Mouse (Mus musculus) splenic B cell, adult 2 months (primary cell): ENCODE measurements around the gene Stab2.

ENCODE experiments used
- DNase-seq: peaks from one replicate; pipeline ENCODE4 v3.0.0-alpha.2; 2011; ENCODE audit warnings: low read depth, low spot score
- H3K27me3 ChIP-seq: 2 replicates; pipeline ENCODE4 v1.6.1; 2012; ENCODE audit warnings: mild to moderate bottlenecking, low read length, moderate library complexity, mixed read lengths; ENCODE audit not compliant: control insufficient read depth, poor library complexity, insufficient read depth, severe bottlenecking
- H3K36me3 ChIP-seq: 2 replicates; pipeline ENCODE4 v1.6.1; 2012; ENCODE audit warnings: mild to moderate bottlenecking, low read length, moderate library complexity, mixed read lengths; ENCODE audit not compliant: control insufficient read depth, poor library complexity, insufficient read depth, severe bottlenecking

Gene Stab2

GRCm38 (mm10) chr10:86891066-86891465 lies 116.8 kb downstream of the Stab2 start:
- DNase-seq: no peak
- H3K36me3 ChIP-seq: no peaks in the 10 kb centered on the region
- no peaks in the 10 kb centered on the region for H3K27me3 ChIP-seq

DNA sequence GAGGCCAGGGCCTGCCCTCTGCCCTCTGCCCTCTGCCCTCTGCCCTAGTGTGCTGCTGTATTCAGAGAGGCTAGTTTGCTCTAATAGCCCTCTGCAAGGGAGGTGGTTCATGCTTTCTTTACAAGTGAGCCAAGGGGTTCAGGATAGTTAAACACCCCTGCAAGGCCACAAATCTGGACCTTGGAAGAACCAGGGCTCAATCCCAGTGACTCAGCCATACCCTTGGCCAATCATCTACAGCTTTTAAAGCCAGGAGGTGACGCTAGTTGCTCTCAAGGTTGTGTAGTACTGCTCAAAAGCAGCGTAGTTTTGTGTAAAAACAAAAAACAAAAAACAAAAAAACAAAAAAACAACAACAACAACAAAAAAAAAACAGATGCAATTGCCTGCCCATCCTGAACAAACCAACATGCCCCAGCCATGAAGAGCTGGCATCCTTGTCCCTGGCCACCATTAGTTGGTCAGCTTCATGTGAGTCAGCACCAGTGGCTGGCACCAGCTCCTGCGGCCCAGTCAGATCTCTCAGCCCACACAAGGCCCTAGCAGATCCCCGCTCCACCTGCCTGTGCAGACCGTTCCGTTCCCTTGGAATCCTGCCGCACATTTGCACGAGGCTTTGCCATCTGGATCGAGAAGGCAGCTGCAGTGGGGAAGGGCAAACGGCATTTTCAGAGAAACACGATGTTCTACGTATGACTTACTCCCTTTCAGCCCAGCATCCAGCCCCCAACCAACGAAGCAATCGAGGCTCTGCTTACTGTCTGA lies 117.5 kb downstream of the Stab2 start:
- Histone ChIP-seq H3K36me3 (no peaks in the 10 kb centered on the region), H3K27me3 (no peaks in the 10 kb centered on the region)
- DNase-seq: no peak

- Histone ChIP-seq H3K27me3 (no peaks in the 10 kb centered on the region), H3K36me3 (no peaks in the 10 kb centered on the region)
- no peak for DNase-seq
Measured at GRCm38 (mm10) chr10:86889440-86889839, 118.4 kb downstream of the Stab2 start.

DNA sequence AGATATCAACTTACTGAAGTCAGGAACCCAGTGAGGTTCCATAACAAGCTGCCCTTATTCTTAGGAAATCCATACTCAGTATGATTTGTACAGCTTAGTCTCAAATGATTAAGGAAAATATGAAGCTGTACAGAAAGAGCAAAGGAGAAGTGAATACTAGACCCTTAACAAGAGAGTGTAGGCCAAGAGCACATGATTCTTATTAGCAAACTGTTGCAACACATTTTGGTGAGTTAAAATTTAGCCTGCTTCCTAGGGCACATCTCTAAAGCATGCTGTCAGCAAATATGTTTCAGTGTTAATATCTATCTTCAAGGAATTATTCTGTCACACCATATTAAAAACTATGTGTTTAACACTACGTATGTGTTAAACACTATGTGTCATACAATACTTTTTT lies 121.4 kb downstream of the Stab2 start:
- no peak for DNase-seq
- H3K36me3 ChIP-seq: no peaks in the 10 kb centered on the region
- H3K27me3 ChIP-seq: no peaks in the 10 kb centered on the region

DNA sequence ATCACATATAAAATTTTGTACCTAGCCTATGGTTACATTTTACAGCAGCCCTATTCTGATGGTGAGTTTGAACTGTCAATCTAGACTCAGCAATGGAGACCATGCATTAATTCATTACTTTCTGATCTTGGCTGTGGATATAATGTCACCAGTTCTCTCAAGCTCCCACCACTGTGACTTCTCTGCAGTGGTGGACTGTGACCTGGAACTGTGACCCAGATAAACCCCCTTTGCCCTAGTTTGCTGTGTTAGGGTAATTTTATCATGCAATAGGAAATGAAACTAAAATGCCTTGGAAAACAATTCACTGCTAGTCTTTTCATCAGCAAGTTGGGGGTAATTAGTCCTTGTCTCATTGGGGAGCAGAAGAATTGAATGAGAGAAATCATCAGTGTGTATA lies 126.4 kb downstream of the Stab2 start:
- H3K27me3 ChIP-seq: no peaks in the 10 kb centered on the region
- H3K36me3 ChIP-seq: no peaks in the 10 kb centered on the region
- DNase-seq: no peak

DNA sequence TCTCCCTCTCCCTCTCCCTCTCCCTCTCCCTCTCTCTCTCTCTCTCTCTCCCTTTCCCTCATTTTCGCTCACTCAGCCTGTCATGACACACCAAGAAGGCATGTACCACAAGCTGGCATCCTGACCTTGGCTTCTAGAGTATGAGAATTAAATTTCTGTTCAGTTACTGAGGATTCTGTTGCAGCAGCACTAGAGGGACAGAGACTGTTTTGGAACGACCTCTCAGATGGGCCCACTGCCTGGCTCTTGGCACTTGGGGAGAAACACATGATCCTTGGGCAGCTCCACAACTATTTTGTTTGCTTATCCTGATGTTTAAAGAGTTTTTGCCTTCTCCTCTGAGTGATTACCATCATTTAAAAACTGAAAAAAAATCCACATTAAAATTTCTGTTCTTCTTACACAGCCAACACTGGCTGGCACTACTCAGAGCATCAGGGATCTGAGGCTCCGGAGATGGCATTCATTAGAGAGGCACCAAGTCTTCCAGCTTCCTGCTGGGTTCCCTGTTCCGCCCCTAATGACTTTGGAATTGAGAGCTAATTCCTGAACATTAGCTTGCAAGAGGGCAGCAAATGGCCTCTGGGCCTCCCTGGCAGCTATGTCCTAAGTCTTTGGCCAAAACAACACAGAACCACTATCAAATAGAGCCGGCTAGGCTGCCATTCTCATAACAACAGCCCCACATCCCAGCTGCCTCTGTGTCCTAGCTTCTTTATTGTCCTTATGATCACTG lies 127.6 kb downstream of the Stab2 start:
- Histone ChIP-seq H3K36me3 (no peaks in the 10 kb centered on the region), H3K27me3 (no peaks in the 10 kb centered on the region)
- DNase-seq: no peak

DNA sequence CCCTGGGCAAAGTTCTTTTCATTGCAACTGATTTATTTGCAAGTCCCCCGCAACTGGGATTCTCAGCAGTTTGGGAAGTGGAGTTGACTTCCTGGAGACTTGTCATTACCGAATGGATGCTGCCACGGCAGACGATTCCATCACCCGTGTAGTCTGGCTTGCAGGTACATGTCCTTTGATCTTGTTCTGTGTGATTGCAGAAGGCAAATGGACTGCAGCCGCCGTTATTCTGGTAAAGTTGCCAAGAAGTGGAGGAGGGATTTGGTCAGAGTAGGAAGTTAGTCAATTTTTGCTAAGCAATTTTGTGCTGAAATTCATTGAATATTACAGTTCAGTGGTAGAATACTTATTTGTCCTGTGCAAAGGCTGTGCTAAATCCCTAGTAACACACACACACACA lies 129.1 kb downstream of the Stab2 start:
- DNase-seq: no peak
- Histone ChIP-seq H3K27me3 (no peaks in the 10 kb centered on the region), H3K36me3 (no peaks in the 10 kb centered on the region)

DNA sequence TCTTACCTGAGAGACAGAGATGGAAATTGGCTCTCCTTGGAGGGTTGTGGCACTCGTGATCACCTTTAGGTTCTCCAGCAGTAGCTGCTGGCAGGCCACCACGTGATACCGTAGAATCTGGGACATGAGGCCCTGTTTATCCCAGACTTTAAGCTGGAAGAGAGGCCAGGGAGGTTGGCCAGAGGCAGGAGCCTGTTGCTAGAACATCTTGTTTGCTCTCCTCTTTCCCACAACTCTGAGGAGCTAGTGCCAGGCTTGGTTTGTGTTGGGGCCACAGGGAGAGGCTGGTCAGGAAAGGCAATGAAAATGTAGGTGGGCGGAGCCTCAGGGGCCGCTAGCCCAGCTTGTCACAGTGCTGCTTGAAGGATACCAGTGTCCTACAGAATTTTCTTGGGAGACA lies 135.2 kb downstream of the Stab2 start:
- no peak for DNase-seq
- no peaks in the 10 kb centered on the region for H3K27me3 ChIP-seq

GRCm38 (mm10) chr10:86872121-86872520 lies 135.7 kb downstream of the Stab2 start:
- H3K36me3 ChIP-seq: no peaks in the 10 kb centered on the region
- no peaks in the 10 kb centered on the region for H3K27me3 ChIP-seq
- no peak for DNase-seq

More for the DNA sequence above, 135.2 kb downstream of the Stab2 start:
- no peaks in the 10 kb centered on the region for H3K36me3 ChIP-seq

DNA sequence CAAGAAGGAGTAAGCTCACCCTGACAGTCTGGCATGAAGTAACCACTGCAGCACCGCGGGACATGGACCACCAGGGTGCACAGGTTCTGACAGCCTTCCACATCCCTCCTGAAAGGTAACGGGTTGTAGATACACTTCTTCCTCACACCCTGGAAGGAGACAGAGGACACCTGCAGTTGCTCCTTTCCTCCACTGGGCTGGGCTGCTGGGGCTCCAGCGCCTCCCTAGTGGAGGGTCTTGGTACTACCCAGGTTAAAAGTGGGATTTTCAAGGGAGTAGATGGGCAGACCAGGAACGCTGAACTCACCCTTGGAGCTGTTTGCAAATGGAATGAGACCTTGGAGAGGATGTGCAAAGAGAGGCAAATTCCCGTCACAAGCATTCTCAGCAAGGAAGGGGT lies 144.4 kb downstream of the Stab2 start:
- Histone ChIP-seq H3K36me3 (no peaks in the 10 kb centered on the region), H3K27me3 (no peaks in the 10 kb centered on the region)
- DNase-seq: peak; percentile 2

- Histone ChIP-seq H3K27me3 (no peaks in the 10 kb centered on the region), H3K36me3 (no peaks in the 10 kb centered on the region)
- no peak for DNase-seq
Measured at GRCm38 (mm10) chr10:86862496-86862895, 145.3 kb downstream of the Stab2 start.

DNA sequence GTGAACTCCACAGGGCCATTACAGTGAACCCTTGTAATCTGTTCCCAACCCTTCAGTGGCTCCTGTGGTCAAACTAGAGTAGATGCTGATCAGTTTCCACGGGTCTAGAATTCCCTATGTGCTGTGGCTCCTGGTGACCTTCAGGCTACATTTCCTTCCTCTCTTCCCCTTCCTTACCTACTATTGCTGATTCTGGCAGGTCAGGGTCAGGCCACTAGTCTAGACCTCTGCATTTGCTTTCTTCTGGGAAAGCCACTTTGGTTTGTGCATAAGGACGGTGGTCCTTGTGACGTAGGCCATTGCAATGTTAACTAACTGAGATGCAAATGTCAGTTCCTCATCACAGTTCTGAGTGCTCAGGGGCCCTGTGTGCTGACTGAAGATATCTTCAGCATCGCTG lies 147.4 kb downstream of the Stab2 start:
- Histone ChIP-seq H3K36me3 (no peaks in the 10 kb centered on the region), H3K27me3 (no peaks in the 10 kb centered on the region)
- no peak for DNase-seq

- DNase-seq: no peak
- H3K27me3 ChIP-seq: no peaks in the 10 kb centered on the region
- H3K36me3 ChIP-seq: no peaks in the 10 kb centered on the region
Measured at GRCm38 (mm10) chr10:86853433-86853832, 154.4 kb downstream of the Stab2 start.

DNA sequence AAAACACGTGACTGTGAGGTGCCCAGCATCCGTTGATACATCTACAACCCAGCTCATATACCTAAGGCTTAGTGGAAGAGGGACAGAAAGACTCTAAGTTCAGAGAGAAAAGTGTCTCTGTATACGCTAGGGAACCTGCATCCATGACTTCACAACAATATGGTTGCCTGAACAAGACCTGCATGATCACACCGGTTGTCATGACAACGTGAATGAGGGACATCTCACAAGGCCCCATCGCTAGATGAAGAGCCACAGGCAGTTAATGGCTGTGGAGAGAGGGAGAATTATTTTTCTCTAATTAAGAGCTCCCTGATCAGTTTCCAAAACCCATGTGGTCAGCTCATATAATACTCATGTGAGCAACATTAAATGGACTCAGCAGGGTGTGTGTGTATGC lies 155.7 kb downstream of the Stab2 start:
- no peaks in the 10 kb centered on the region for H3K36me3 ChIP-seq
- DNase-seq: no peak
- no peaks in the 10 kb centered on the region for H3K27me3 ChIP-seq

DNA sequence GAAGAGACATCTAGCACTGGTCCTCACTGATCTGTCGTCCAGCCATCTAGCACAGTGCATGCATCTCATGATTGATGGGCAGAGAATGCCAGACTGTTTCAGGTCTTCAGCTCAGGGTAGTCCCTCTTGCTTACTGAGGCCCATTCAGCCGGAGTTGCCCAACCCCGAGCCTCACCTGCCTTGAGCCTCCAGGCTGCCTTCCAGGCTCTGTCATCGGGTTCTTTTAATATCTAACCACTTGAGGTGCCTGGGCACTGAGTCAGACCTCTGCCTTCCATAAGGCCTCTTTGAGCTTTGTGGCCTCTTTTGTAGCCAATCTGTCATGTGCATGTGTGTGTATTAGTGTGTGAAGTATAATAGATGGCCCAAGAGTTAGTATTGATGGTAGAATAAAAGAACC lies 158.3 kb downstream of the Stab2 start:
- Histone ChIP-seq H3K27me3 (no peaks in the 10 kb centered on the region), H3K36me3 (no peaks in the 10 kb centered on the region)
- no peak for DNase-seq
